Mouse (Mus musculus) fibroblast of lung, adult 2 months (primary cell): ENCODE data around the gene 9430038I01Rik.

Experiments
- DNase-seq: peaks from one replicate; pipeline ENCODE4 v3.0.0-alpha.2; 2011; ENCODE audit warnings: low read depth

Gene 9430038I01Rik

DNA sequence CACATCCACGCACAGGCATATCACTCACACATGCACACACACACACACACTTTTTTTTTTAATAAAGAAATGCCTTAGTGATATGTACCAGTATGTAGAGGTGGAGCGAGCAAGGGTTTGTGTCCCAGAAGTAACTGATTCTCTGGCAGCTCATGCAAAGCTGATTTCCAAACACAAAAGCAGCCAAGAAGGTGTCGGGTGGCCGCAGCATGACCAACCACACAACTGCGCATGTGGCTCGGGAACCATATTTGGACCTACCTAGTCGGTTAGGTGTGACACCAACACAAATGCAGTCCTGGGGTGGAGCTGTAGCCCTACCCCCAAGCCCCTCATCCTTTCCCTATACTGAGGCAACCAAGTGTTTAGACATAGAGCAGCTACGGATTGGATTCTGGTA is 45.5 kb downstream of the 9430038I01Rik start:
- DNase-seq: no peak

DNA sequence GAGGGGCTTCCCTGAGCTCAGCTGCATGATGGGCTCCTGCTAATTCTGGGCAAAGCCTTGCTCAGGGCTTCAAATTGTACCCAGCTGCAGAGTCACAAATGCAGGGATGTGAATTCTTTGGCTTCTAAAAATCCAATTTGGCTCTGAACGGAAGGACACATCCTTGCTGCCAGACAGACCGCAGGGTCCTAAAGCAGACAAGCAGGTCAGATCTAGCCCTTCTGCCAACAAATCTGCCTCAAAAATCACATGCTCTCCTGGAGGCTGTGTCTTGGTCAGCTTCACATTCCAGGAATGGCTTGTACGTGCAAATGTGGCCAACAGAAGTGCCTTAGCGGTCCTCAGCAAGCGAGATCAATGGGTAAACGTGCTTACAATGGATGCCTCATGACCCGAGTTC is 46.0 kb downstream of the 9430038I01Rik start:
- DNase-seq: peak; percentile 58

DNA sequence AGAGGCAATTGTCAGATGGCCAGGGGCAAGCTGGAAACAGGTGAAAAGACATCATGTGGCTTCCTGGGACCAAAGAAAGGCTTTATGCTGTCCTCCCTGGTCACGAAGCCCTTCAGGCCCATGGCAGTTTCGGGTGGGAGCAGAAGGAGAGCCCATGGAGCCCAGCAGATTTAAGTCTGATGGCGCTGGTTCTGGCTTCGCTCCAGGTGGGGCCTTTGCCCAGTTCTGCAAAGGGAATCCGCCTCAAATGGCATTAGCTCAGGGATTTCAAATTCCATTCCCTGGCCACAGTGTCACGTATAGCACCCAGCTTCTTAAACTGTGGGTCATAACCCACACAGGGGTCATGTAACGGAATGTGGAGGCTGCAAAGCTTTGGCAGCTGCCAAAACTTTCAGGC is 63.7 kb downstream of the 9430038I01Rik start:
- no peak for DNase-seq

DNA sequence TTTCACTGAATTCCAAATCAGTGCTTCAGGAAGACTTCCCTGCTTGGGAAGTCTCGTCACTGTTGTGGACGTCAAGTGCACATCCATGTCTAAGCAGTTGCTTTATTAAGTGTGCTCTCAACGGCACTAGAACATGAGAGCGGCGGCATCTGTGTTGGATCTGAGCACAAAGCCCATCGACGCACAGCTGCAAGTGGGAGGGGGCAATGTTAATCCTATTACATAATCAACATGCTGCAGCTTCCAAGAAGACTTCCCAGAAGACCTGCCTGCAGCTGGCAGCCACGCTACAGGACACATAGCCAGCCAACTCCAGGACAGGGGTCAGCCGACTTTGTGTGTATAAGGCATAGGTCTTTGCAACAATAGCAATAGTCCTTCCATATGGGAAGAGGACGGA is 64.5 kb downstream of the 9430038I01Rik start:
- no peak for DNase-seq

DNA sequence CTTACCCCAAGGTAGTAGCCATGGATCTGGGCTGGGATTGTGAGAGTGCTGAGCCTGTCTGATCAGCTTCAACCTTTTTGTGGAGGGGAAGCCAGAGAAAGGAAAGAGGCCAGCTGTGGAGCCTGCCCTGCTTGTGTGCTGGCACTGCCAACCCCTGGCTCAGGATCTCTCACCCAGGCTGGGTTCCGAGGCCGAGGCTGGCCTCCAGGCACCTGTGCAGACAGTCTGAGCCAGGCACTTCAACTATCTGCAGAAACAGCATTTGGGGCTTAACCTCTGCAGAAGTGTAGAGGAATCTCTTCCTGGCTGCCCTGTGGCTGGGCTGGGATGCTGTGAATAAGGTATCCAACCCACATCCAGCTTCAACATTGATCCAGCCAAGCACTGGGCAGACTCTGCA is 76.6 kb downstream of the 9430038I01Rik start:
- no peak for DNase-seq
